Mouse (Mus musculus) ES-E14 (cell line): Measurements from ENCODE around the gene Sdc3.

Experiments used
- CHD2 ChIP-seq: IDR thresholded peaks from 2 replicates; pipeline ENCODE4 v1.6.1; 2014; ENCODE audit warnings: mild to moderate bottlenecking, low read depth, low read length, inconsistent platforms
- HCFC1 ChIP-seq: IDR thresholded peaks from 2 replicates; pipeline ENCODE4 v1.6.1; 2012; ENCODE audit warnings: low read length, inconsistent platforms, borderline replicate concordance; ENCODE audit not compliant: insufficient read depth
- MAFK ChIP-seq: IDR thresholded peaks from 2 replicates; pipeline ENCODE4 v1.6.1; 2014; ENCODE audit warnings: mild to moderate bottlenecking, low read depth, low read length, inconsistent platforms; ENCODE audit not compliant: insufficient read depth
- ZNF384 ChIP-seq: IDR thresholded peaks from 2 replicates; pipeline ENCODE4 v1.6.1; 2012; ENCODE audit warnings: low read depth, low read length, inconsistent platforms

DNA sequence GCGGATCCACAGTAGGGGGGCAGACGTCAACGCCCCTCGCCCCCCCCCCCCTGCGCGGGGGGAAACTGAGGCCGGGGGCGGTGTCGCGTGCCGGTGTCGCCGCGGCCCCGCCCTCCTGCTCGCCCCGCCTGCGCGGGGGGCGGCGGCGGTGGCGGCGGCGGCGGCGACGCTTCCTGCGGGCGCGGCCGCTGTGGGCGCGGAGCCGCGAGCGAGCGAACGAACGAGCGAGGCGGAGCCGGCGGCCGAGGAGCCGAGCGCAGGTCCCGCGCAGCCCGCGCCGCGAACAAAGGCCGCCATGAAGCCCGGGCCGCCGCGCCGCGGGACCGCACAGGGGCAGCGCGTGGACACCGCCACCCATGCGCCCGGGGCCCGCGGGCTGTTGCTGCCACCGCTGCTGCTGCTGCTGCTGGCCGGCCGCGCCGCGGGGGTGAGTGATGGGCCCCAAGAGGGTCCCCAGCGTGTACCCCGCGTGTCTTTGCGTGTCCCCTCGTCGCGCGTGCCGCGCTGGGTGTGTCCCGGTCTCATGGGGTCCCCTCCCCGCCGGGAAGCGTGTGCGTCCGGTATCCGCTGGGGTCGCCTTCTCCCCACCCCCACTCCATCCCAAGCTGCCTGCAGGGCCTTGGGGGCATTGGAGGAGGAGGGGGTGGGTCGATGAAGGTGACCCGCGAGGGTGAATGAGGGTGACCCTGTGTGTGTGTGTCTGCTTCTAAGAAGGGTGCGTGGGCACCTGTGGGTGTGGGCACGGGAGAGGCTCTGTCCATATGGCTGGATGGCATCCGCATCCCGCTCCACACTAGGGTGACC lies at the start of gene Sdc3:
- TF ChIP-seq ZNF384 (no peak), CHD2 (no peak), HCFC1 (no peak), MAFK (no peak)
